Mouse (Mus musculus) hindbrain, embryonic 16.5 days (tissue): Measurements from ENCODE around the gene Akap13. TPM values are rescaled to one million over a fixed set of nuclear protein-coding genes. Genes with fewer than 3 reads are reported as not detected.
"Not testable (repeated sequence)": the region's sequence is repeated elsewhere in the genome, so short reads cannot be mapped to it uniquely, and the experiment has no call there.

Source experiments
- ATAC-seq: fragments of 200-750 bp; cut with Nextera tagmentation; 2 replicates; pipeline ENCODE4 v1.8.0; 2017; ENCODE audit warnings: moderate TSS enrichment, moderate library complexity
- H3K27ac ChIP-seq: fragments of 300-500 bp; sonication (generic); 2 replicates; pipeline ENCODE4 v1.5.1; 2014; ENCODE audit warnings: low read depth, mild to moderate bottlenecking, control low read depth, low read length, moderate library complexity
- H3K27me3 ChIP-seq: fragments of 300-500 bp; sonication (generic); replicated peaks from 2 replicates; pipeline ENCODE4 v1.6.1; 2014; ENCODE audit warnings: low read length; ENCODE audit not compliant: control insufficient read depth, insufficient read depth
- H3K36me3 ChIP-seq: fragments of 300-500 bp; sonication (generic); 2 replicates; pipeline ENCODE4 v1.6.1; 2014; ENCODE audit warnings: mild to moderate bottlenecking, low read length, moderate library complexity, mixed read lengths; ENCODE audit not compliant: control insufficient read depth, insufficient read depth
- H3K4me1 ChIP-seq: fragments of 300-500 bp; sonication (generic); 2 replicates; pipeline ENCODE4 v1.6.1; 2014; ENCODE audit warnings: low read depth, low read length; ENCODE audit not compliant: control insufficient read depth, insufficient read depth
- H3K4me2 ChIP-seq: fragments of 300-500 bp; sonication (generic); 2 replicates; pipeline ENCODE4 v1.6.1; 2014; ENCODE audit warnings: mild to moderate bottlenecking, low read length, control low read depth, moderate library complexity
- H3K4me3 ChIP-seq: fragments of 300-500 bp; sonication (generic); 2 replicates; pipeline ENCODE4 v1.5.1; 2014; ENCODE audit warnings: mild to moderate bottlenecking, low read length, control low read depth, moderate library complexity
- H3K9ac ChIP-seq: fragments of 300-500 bp; sonication (generic); 2 replicates; pipeline ENCODE4 v1.6.1; 2014; ENCODE audit warnings: low read depth, mild to moderate bottlenecking, control low read depth, low read length, moderate library complexity
- H3K9me3 ChIP-seq: fragments of 300-500 bp; sonication (generic); 2 replicates; pipeline ENCODE4 v1.6.1; 2014; ENCODE audit warnings: mild to moderate bottlenecking, low read length, moderate library complexity; ENCODE audit not compliant: control insufficient read depth
- WGBS: fragments of 180-500 bp; shearing (Covaris S2); extraction: QIAGEN DNeasy Blood & Tissue Kit; methylation state at CpG from one replicate; pipeline ENCODE4 v1.1.7; 2014; 5-methylcytosine and 5-hydroxymethylcytosine counted together
- polyA plus RNA-seq: library from polyadenylated mRNA; unstranded; fragments of >200 nt; fragmentation: Nextera tagmentation; extraction: Ambion mirVana; gene quantifications from 2 replicates; pipeline ENCODE4 v1.2.1, GENCODE M21; 2015

Akap13 gene
- polyA plus RNA-seq, 1 experiment from 2014 or later: 13.0 TPM

GRCm38 (mm10) chr7:75780812-75781211 is 325.5 kb downstream of the Akap13 start:
- no peak overlapping the region for H3K4me3 ChIP-seq
- no peak for ATAC-seq

GRCm38 (mm10) chr7:75781298-75781947 is 326.1 kb downstream of the Akap13 start:
- ATAC-seq: no peak; the same call in 1 of the 2 replicates
- Histone ChIP-seq H3K36me3 (no peaks in the 10 kb centered on the region), H3K9me3 (no peaks in the 10 kb centered on the region), H3K4me2 (peak overlapping the region; percentile 75), H3K27ac (no peak overlapping the region), H3K27me3 (no peaks in the 10 kb centered on the region), H3K4me1 (no peaks in the 10 kb centered on the region), H3K9ac (peak overlapping the region; percentile 65), H3K4me3 (peak overlapping the region; percentile 59)
- WGBS: 4% methylated on average over 13 of the region's 13 CpGs

More at GRCm38 (mm10) chr7:75780812-75781211, 325.5 kb downstream of the Akap13 start:
- WGBS: 36% methylated on average over 1 of the region's 5 CpGs
- Histone ChIP-seq H3K9me3 (no peaks in the 10 kb centered on the region), H3K4me1 (no peaks in the 10 kb centered on the region), H3K27me3 (no peaks in the 10 kb centered on the region), H3K9ac (no peak overlapping the region), H3K4me2 (no peak overlapping the region), H3K36me3 (no peaks in the 10 kb centered on the region), H3K27ac (no peak overlapping the region)

DNA sequence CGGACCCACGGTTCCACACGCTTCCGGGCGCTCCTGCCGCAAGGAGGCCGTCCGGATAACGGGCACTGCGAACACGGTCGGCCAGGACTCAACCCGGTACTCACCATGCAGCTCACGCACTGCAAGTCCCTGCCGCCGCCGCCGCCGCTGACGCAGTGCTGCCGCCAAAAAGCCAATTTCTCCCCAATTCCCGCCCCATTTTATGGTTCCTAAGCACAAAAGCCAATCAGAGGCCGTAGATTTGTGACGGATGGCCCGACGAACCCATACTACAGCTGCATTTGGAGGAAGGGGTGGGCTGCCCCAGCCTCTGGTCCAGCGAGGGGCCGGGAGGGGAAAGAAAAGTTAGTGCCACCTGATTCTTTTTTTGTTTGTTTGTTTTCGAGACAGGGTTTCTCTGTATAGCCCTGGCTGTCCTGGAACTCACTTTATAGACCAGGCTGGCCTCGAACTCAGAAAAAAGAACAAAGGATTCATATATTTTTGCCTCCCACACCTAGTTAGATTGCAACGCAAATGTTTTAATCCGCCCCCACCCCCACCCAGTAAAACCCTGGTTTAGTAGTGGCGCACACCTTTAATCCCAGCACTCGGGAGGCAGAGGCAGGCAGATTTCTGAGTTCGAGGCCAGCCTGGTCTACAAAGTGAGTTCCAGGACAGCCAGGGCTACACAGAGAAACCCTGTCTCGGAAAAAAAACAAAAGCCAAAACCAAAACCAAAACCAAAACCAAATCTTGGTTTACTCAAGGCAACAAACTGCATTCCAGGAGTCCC is 326.8 kb downstream of the Akap13 start:
- no peaks in the 10 kb centered on the region for H3K4me1 ChIP-seq
- peak overlapping the region; percentile 65 for H3K9ac ChIP-seq
- peak overlapping the region; percentile 59 for H3K4me3 ChIP-seq
- no peaks in the 10 kb centered on the region for H3K9me3 ChIP-seq
- no peaks in the 10 kb centered on the region for H3K36me3 ChIP-seq
- H3K27ac ChIP-seq: no peak overlapping the region
- 11% methylated on average over 36 of the region's 36 CpGs for WGBS
- ATAC-seq: peak; percentile 98
- H3K4me2 ChIP-seq: peak overlapping the region; percentile 75
- no peaks in the 10 kb centered on the region for H3K27me3 ChIP-seq

- no peaks in the 10 kb centered on the region for H3K36me3 ChIP-seq
- no peaks in the 10 kb centered on the region for H3K4me1 ChIP-seq
- WGBS: 83% methylated on average over 3 of the region's 3 CpGs
- no peaks in the 10 kb centered on the region for H3K27me3 ChIP-seq
- no peaks in the 10 kb centered on the region for H3K9me3 ChIP-seq
- H3K4me2 ChIP-seq: no peak overlapping the region
- ATAC-seq: no peak
- no peak overlapping the region for H3K4me3 ChIP-seq
- no peak overlapping the region for H3K27ac ChIP-seq
- no peak overlapping the region for H3K9ac ChIP-seq
Measured at GRCm38 (mm10) chr7:75782723-75783011, 327.3 kb downstream of the Akap13 start.

DNA sequence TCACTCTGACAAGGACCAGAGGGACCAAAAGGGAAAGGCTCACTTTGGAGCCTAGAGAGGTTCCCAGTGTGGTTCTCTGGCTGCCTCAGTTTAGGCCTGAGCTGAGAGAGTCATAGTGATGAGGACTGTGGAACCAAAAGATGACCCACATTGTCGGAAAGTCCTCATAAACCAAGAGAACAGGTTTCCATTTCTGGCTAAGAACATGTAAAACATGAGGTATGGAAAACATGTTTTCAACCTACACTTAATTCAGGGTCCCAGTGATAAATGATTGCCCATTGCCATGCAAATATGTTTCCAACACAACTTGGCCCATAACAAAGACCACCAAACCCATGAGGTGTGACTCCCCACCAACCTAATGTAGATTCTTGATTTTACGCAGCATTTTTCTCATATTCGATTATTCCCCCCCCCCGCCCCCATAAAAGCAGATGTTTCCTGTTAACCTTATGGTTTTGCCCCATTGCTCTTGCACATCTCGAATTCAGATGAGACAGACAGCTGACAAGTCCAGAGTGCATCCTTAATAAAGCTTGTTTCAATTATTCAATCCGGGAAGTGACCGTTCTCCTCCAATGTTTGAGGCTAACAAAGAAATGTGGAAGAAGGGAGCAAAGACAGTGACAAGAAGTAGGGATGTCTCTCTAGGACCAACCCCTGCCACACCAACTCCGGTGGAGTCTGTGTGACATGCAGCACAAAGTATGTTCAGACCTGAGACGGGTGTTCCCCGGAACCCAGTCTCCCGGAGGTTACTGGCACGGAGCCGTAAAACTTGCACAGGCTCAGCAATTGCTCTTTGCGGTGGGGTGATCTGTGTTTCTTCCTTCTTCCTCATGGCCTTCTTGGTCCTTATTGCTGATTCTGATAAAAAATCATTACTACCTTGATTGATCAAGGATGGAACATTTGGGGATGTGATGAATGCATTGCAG is 330.3 kb downstream of the Akap13 start:
- 90% methylated on average over 14 of the region's 14 CpGs for WGBS

GRCm38 (mm10) chr7:75786812-75787211 is 331.5 kb downstream of the Akap13 start:
- no peak overlapping the region for H3K4me2 ChIP-seq
- 0% methylated on average over 1 of the region's 2 CpGs for WGBS
- no peak overlapping the region for H3K4me3 ChIP-seq
- ATAC-seq: no peak
- H3K36me3 ChIP-seq: no peaks in the 10 kb centered on the region
- H3K9me3 ChIP-seq: no peaks in the 10 kb centered on the region
- H3K4me1 ChIP-seq: no peaks in the 10 kb centered on the region
- H3K27me3 ChIP-seq: no peaks in the 10 kb centered on the region
- H3K9ac ChIP-seq: no peak overlapping the region
- no peak overlapping the region for H3K27ac ChIP-seq

More for the DNA sequence above, 330.3 kb downstream of the Akap13 start:
- no peak for ATAC-seq
- H3K4me1 ChIP-seq: no peaks in the 10 kb centered on the region
- H3K4me2 ChIP-seq: no peak overlapping the region
- H3K36me3 ChIP-seq: no peaks in the 10 kb centered on the region
- H3K9me3 ChIP-seq: no peaks in the 10 kb centered on the region
- no peak overlapping the region for H3K4me3 ChIP-seq
- H3K9ac ChIP-seq: no peak overlapping the region
- no peak overlapping the region for H3K27ac ChIP-seq
- no peaks in the 10 kb centered on the region for H3K27me3 ChIP-seq

DNA sequence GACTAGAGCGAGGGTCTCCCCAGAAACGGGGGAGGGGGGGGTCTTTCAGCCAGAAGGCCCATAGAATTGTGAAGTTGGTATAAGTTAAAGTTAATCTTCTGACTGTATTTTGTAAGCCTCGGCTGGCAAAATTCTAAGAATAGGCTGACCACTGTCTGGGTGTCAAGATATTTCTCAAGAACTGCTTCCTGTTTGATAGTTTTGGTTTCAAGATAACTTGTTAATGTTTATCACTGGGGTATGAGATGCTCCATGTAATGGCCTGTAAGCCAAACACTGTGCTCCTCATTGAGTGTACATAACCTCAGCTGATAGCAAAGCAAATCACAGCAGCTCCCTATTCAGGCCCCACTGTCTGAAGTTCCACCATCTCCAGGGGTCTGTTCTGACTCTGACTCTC is 332.0 kb downstream of the Akap13 start:
- Histone ChIP-seq H3K36me3 (no peaks in the 10 kb centered on the region), H3K4me2 (no peak overlapping the region), H3K9me3 (no peaks in the 10 kb centered on the region), H3K9ac (no peak overlapping the region), H3K27ac (no peak overlapping the region), H3K4me1 (no peaks in the 10 kb centered on the region), H3K4me3 (no peak overlapping the region), H3K27me3 (no peaks in the 10 kb centered on the region)
- ATAC-seq: no peak
- 63% methylated on average over 3 of the region's 3 CpGs for WGBS

- not testable (repeated sequence) for H3K27me3 ChIP-seq, H3K4me1 ChIP-seq, H3K4me2 ChIP-seq, ATAC-seq, H3K36me3 ChIP-seq, H3K9ac ChIP-seq, H3K4me3 ChIP-seq, H3K27ac ChIP-seq, H3K9me3 ChIP-seq
- WGBS: 84% methylated on average over 4 of the region's 7 CpGs
Measured at GRCm38 (mm10) chr7:75788069-75788800, 332.9 kb downstream of the Akap13 start.
